Mouse (Mus musculus) midbrain, postnatal 0 days (tissue): ENCODE results near the gene Mphosph9. TPM values are rescaled to one million over a fixed set of nuclear protein-coding genes. Genes with fewer than 3 reads are reported as not detected.

ENCODE experiments used
- ATAC-seq: fragments of 200-750 bp; cut with Nextera tagmentation; 2 replicates; pipeline ENCODE4 v1.8.0; 2017; ENCODE audit warnings: moderate number of reproducible peaks, mild to moderate bottlenecking, moderate TSS enrichment, moderate library complexity; ENCODE audit not compliant: low FRiP score
- DNase-seq: peaks from one replicate; pipeline ENCODE4 v3.0.0-alpha.2; 2015; ENCODE audit warnings: low spot score
- H3K27ac ChIP-seq: fragments of 300-500 bp; sonication (generic); 2 replicates; pipeline ENCODE4 v1.5.1; 2014; ENCODE audit warnings: low read depth, mild to moderate bottlenecking, low read length, mixed read lengths
- H3K27me3 ChIP-seq: fragments of 300-500 bp; sonication (generic); 2 replicates; pipeline ENCODE4 v1.6.1; 2014; ENCODE audit warnings: low read length, control low read depth, mixed read lengths; ENCODE audit not compliant: insufficient read depth
- H3K36me3 ChIP-seq: fragments of 300-500 bp; sonication (generic); 2 replicates; pipeline ENCODE4 v1.6.1; 2014; ENCODE audit warnings: low read length, control low read depth, mixed read lengths; ENCODE audit not compliant: insufficient read depth
- H3K4me1 ChIP-seq: fragments of 300-500 bp; sonication (generic); 2 replicates; pipeline ENCODE4 v1.6.1; 2014; ENCODE audit warnings: mild to moderate bottlenecking, control low read depth, antibody characterized with exemption, low read length, mixed read lengths; ENCODE audit not compliant: insufficient read depth
- H3K4me2 ChIP-seq: fragments of 300-500 bp; sonication (generic); 2 replicates; pipeline ENCODE4 v1.6.1; 2014; ENCODE audit warnings: low read depth, mild to moderate bottlenecking, low read length, mixed read lengths; ENCODE audit not compliant: poor library complexity, severe bottlenecking
- H3K4me3 ChIP-seq: fragments of 300-500 bp; sonication (generic); 2 replicates; pipeline ENCODE4 v1.5.1; 2014; ENCODE audit warnings: low read depth, mild to moderate bottlenecking, low read length, moderate library complexity
- H3K9ac ChIP-seq: fragments of 300-500 bp; sonication (generic); replicated peaks from 2 replicates; pipeline ENCODE4 v1.6.1; 2014; ENCODE audit warnings: mild to moderate bottlenecking, low read length, moderate library complexity, mixed read lengths; ENCODE audit not compliant: poor library complexity, severe bottlenecking
- H3K9me3 ChIP-seq: fragments of 300-500 bp; sonication (generic); 2 replicates; pipeline ENCODE4 v1.6.1; 2016; ENCODE audit warnings: low read length, control low read depth
- CTCF ChIP-seq: IDR thresholded peaks from 2 replicates; pipeline ENCODE4 v1.5.1; 2016; ENCODE audit warnings: antibody characterized with exemption, mild to moderate bottlenecking
- WGBS: fragments of 180-500 bp; shearing (Covaris S2); extraction: QIAGEN DNeasy Blood & Tissue Kit; methylation state at CpG from one replicate; pipeline ENCODE4 v1.1.7; 2014; 5-methylcytosine and 5-hydroxymethylcytosine counted together
- polyA plus RNA-seq: library from polyadenylated mRNA; unstranded; fragments of >200 nt; fragmentation: Nextera tagmentation; extraction: Ambion mirVana; gene quantifications from 2 replicates; pipeline ENCODE4 v1.2.1, GENCODE M21; 2015
- total RNA-seq: library from RNA; depleted of rRNA; stranded (reverse); fragments of >200 nt; gene quantifications from 2 replicates; pipeline ENCODE4 v1.2.3, GENCODE M21; 2014

Mphosph9 gene
- total and polyA plus RNA-seq, 2 experiments from 2014 or later = 9.6 to 19.0 TPM

- Histone ChIP-seq H3K27ac (no peak overlapping the region), H3K9me3 (no peaks in the 10 kb centered on the region), H3K4me1 (peaks cover 9% of the 10 kb centered on the region; the same call in 1 of the 2 replicates), H3K27me3 (no peaks in the 10 kb centered on the region), H3K36me3 (no peaks in the 10 kb centered on the region), H3K9ac (no peak overlapping the region), H3K4me3 (no peak overlapping the region), H3K4me2 (no peak overlapping the region)
- 83% methylated on average over 4 of the region's 4 CpGs for WGBS
- ATAC-seq (no peak), DNase-seq (no peak)
- TF ChIP-seq CTCF = no peak
These were observed 91.6 kb downstream of the Mphosph9 start for GRCm38 (mm10) chr5:124236180-124236579.

GRCm38 (mm10) chr5:124234778-124235177 lies 93.0 kb downstream of the Mphosph9 start:
- 96% methylated on average over 6 of the region's 6 CpGs for WGBS
- DNase-seq (no peak), ATAC-seq (no peak)
- Histone ChIP-seq H3K27me3 (no peaks in the 10 kb centered on the region), H3K36me3 (no peaks in the 10 kb centered on the region), H3K4me2 (no peak overlapping the region), H3K4me3 (no peak overlapping the region), H3K9me3 (no peaks in the 10 kb centered on the region), H3K27ac (no peak overlapping the region), H3K4me1 (peaks cover 9% of the 10 kb centered on the region; the same call in 1 of the 2 replicates), H3K9ac (no peak overlapping the region)
- no peak for TF ChIP-seq CTCF

- Histone ChIP-seq H3K27me3 (no peaks in the 10 kb centered on the region), H3K9me3 (no peaks in the 10 kb centered on the region), H3K27ac (no peak overlapping the region), H3K9ac (no peak overlapping the region), H3K4me1 (peaks cover 9% of the 10 kb centered on the region; the same call in 1 of the 2 replicates), H3K36me3 (no peaks in the 10 kb centered on the region), H3K4me2 (no peak overlapping the region), H3K4me3 (no peak overlapping the region)
- WGBS = 70% methylated on average over 12 of the region's 12 CpGs
- TF ChIP-seq CTCF = no peak
- ATAC-seq (no peak), DNase-seq (no peak)
These were observed 93.7 kb downstream of the Mphosph9 start for GRCm38 (mm10) chr5:124233874-124234661.

GRCm38 (mm10) chr5:124233144-124233465 lies 94.7 kb downstream of the Mphosph9 start:
- DNase-seq = no peak
- peaks cover 9% of the 10 kb centered on the region; the same call in 1 of the 2 replicates for H3K4me1 ChIP-seq
- no peak overlapping the region for H3K4me3 ChIP-seq
- no peaks in the 10 kb centered on the region for H3K27me3 ChIP-seq
- WGBS = 85% methylated on average over 8 of the region's 8 CpGs
- no peak for ATAC-seq
- no peak for TF ChIP-seq CTCF
- no peak overlapping the region for H3K4me2 ChIP-seq
- peak overlapping the region; percentile 3; the same call in 1 of the 2 replicates for H3K27ac ChIP-seq
- no peaks in the 10 kb centered on the region for H3K9me3 ChIP-seq
- no peaks in the 10 kb centered on the region for H3K36me3 ChIP-seq
- no peak overlapping the region for H3K9ac ChIP-seq

- 72% methylated on average over 18 of the region's 18 CpGs for WGBS
- Histone ChIP-seq H3K4me2 (no peak overlapping the region), H3K27ac (peak overlapping the region; percentile 3; the same call in 1 of the 2 replicates), H3K4me1 (peaks cover 9% of the 10 kb centered on the region; the same call in 1 of the 2 replicates), H3K9ac (no peak overlapping the region), H3K36me3 (no peaks in the 10 kb centered on the region), H3K9me3 (no peaks in the 10 kb centered on the region), H3K27me3 (no peaks in the 10 kb centered on the region), H3K4me3 (no peak overlapping the region)
- no peak for TF ChIP-seq CTCF
- ATAC-seq (no peak), DNase-seq (no peak)
These were observed 95.2 kb downstream of the Mphosph9 start for GRCm38 (mm10) chr5:124232360-124233143.

- H3K4me1 ChIP-seq = peaks cover 9% of the 10 kb centered on the region; the same call in 1 of the 2 replicates
- H3K27me3 ChIP-seq = no peaks in the 10 kb centered on the region
- no peak for ATAC-seq
- no peak overlapping the region for H3K4me2 ChIP-seq
- no peak overlapping the region for H3K27ac ChIP-seq
- H3K36me3 ChIP-seq = no peaks in the 10 kb centered on the region
- DNase-seq = no peak
- H3K9me3 ChIP-seq = no peaks in the 10 kb centered on the region
- no peak for TF ChIP-seq CTCF
- 67% methylated on average over 9 of the region's 9 CpGs for WGBS
- H3K9ac ChIP-seq = no peak overlapping the region
- H3K4me3 ChIP-seq = no peak overlapping the region
These were observed 97.3 kb downstream of the Mphosph9 start for GRCm38 (mm10) chr5:124230461-124230860.
